Mouse (Mus musculus): Measurements from ENCODE around the gene Myo10.

The Myo10 gene

GRCm38 (mm10) chr15:25723281-25724113 lies 101.2 kb downstream of the Myo10 start:
- DNase-seq (ENCODE audit: low read depth), result no peak

- DNase-seq (ENCODE audit: low read depth), result no peak
Observed at GRCm38 (mm10) chr15:25724549-25724948, 102.2 kb downstream of the Myo10 start.

DNA sequence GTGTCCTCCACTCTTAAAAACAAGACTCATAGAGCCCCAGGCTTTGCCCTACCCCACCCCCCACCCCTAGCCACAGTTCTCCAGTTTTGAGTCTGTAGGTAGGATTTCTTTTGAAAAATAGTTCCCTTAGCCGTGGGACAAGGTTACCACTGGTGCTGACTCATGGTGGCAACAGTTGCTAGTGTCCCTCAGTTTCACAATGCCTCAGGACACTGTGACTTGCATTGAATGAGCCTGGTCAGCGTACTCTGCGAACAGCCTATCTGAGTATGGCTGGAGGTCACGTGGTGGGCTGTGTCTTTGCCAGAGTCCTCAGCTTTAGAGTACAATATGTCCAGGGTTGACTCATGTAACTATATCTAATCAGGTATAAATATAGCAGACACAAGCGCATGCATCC lies 104.5 kb downstream of the Myo10 start:
- DNase-seq (ENCODE audit: low read depth), result no peak

- DNase-seq (ENCODE audit: low read depth), result no peak
Observed at GRCm38 (mm10) chr15:25728501-25728900, 106.2 kb downstream of the Myo10 start.

DNA sequence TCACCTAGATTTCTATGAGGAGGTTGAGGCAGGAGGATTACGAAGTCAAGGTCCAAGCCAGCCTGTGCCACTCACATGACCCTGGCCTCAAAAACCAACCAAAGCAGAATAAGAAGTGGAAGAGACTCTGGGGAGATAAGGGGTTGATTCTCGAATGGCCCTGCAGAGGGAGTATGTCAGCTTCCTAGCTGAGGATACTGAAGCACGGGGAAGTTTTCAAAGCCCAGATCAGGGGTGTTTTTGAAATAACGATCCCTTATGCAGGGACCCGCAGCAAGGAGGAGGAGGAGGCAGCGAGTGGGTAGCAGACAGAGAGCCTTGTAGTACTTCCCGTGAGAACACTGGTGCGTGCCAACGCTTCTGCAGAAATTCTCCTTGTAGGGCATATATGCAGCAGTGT lies 108.7 kb downstream of the Myo10 start:
- DNase-seq (ENCODE audit: low read depth), result no peak

- DNase-seq (ENCODE audit: low read depth), result no peak
Observed at GRCm38 (mm10) chr15:25732758-25733428, 110.6 kb downstream of the Myo10 start.

- no peak for DNase-seq (ENCODE audit: low read depth)
Observed at GRCm38 (mm10) chr15:25733739-25734430, 111.6 kb downstream of the Myo10 start.

GRCm38 (mm10) chr15:25736531-25736930 lies 114.2 kb downstream of the Myo10 start:
- no peak for DNase-seq (ENCODE audit: low read depth)

- no peak for DNase-seq (ENCODE audit: low read depth)
Observed at GRCm38 (mm10) chr15:25740271-25740670, 117.9 kb downstream of the Myo10 start.

DNA sequence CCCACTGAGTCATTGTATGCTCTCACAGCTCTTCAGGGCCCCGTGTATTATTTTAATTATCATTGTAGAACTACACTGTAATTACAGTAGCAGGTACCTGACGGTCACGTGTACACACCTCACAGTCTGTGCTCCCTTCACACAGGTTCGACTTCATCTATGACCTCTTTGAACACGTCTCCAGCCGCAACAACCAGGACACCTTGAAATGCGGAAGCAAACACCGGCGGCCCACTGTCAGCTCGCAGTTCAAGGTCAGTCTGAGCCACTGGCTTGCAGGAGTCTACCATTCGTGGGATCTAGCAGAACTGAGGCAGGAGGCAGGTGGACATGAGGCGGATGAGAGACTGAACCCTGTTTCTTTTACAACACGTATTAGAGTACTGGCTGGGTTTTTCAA lies 119.9 kb downstream of the Myo10 start:
- DNase-seq (ENCODE audit: low read depth), result no peak

GRCm38 (mm10) chr15:25751510-25751909 lies 129.2 kb downstream of the Myo10 start:
- no peak for DNase-seq (ENCODE audit: low read depth)

DNA sequence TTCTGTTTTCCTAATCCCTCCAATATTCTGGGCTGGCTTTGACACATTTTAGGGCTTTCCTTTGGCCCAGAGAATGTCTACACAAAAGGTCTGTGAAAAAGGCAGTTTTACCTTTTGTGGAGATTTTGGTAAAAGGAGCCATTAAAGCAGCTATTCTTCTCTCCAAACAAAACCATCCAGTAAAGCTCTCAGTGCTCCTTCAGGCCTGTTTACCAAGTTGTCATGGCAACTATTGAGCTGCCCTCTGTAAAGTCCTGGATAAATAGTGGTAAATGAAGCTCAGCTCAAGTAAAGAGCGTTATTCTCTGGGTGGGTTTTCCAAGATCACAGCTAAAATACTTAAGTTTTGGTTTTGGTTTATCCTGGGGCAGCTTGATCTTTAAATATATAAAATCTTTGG lies 130.3 kb downstream of the Myo10 start:
- DNase-seq (ENCODE audit: low read depth), result no peak

DNA sequence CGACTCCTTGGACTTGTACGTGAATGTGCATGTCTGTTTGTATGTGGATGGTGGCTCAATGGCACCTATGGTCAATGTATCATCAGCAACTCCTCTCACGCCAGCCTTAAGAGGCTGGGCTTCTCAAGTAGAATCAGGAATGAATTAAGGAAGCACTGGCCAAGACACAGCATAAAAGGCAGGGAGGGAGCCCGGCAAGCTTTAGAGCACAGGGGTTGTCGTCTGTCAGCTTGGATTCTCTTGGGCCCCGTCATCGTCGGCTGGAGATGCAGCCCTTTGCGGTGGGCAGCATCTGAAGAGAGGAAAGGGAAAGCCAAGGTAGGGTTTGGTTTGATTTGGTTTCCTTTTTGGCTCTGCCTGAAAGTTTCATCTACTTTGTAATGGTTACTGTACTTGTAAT lies 130.7 kb downstream of the Myo10 start:
- DNase-seq (ENCODE audit: low read depth), result no peak

GRCm38 (mm10) chr15:25753878-25754277 lies 131.6 kb downstream of the Myo10 start:
- DNase-seq (ENCODE audit: low read depth), result no peak

DNA sequence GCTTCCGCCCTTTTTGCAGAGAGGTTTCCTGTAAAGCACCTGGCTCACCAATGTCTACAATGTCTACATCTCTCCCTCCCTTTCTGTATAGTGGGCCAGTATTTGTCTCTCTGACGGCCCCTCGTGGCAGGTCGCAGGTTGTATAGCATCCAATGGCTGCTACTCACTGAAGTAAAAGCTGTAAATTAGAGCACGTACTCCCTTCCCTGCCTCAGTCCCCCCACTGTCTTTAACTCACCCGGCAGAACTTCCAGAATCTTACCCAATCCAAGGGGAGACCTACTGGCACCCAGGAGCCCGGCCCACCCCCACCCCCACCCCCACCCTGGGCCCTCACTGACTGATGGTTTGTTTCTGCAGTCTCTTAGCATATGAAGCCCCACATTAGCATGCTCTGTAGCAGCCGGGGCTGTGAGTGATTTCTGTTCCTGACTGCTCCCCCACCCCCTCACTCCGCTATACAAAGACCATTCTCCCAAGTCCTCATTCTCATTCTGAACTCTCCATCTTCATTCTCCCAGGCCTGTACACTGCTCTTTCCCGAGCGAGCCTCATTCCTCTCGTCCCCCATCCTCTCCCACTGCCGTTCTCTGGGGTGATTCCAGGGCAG lies 132.1 kb downstream of the Myo10 start:
- DNase-seq (ENCODE audit: low read depth), result no peak

DNA sequence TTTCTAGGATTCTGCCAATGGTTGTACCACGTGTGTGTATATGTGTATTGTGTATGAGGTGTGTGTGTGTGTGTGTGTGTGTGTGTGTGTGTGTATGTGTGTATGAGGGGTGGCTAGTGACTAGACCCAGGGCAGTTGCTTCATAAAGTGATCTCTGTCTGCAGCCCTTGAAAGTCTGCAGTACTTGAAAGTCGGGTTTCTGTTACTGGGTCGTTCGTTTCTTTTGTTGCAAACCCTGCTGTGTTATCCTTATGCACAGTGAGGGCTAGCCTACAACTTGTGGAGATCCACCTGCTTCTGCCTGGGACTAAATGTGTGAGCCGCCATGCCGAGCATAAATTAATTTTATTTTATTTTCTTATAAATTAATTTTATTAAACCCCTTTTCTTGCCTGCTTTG lies 133.2 kb downstream of the Myo10 start:
- no peak for DNase-seq (ENCODE audit: low read depth)

DNA sequence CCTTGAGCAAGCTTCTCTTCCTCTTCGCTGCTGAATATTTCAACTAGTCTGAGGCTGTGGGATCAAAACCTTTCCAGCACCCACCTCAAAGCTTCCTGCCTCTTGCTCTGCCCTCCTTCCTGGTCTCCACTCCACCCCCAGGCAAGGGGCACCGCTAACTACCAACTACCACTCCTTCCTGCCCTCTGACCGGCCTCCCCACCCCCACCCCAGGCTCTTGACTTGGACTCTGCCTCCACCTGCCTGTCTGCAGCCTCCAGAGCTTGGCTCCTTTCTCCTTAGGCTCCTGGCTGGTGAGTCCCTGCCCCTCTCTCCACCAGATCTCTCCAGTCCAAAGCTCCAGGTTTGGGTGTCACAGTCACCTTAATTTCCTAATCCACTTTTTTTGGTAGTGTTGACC lies 133.7 kb downstream of the Myo10 start:
- no peak for DNase-seq (ENCODE audit: low read depth)

GRCm38 (mm10) chr15:25758037-25758436 lies 135.7 kb downstream of the Myo10 start:
- DNase-seq (ENCODE audit: low read depth), result no peak

DNA sequence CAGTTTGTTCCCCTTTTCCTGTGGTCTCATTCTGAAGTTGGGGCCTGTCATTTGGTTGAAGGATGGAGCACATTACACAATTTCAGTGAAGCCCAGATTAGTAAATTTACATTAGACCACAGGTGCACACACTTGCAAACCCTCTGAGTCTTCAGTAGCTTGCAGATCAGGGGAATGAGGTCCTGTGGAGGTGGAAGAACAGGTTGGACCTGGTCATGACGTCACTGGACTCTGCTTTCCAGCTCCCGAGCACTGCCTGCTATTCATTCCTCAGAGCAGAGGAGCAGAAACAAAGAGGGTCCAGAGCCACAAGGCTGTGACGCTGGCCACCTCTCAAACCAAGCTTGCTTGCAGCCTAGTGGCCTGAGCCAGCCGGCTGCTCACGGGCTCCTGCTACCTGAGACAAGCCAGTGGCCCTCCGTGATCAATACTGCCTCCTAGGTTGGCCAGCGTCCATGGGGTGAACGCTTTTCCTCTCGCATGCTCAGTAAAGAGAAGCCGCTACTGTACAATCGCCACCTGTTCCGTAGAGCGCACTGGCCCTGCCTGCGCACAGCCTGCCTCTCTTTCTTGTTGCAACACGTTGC lies 136.3 kb downstream of the Myo10 start:
- DNase-seq (ENCODE audit: low read depth), result no peak

DNA sequence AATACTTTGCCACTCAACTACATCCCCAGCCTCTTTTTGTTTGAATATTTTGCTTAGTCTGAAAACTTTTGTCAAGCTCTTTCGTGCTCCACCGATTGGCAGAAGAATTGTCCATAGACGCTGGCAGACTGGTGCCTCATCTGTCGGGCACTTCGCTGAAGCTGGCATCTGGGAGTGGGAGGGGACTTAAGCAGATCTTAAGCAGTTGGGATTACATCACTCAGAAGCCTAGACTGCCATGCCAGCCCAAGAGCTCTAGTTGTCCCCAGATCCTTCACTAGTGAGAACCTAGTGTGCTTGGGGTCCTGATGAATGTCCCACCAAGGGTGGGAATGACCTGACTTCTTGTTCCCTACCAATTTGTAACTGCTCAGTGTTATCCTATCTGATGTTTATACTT lies 138.0 kb downstream of the Myo10 start:
- DNase-seq (ENCODE audit: low read depth), result no peak

DNA sequence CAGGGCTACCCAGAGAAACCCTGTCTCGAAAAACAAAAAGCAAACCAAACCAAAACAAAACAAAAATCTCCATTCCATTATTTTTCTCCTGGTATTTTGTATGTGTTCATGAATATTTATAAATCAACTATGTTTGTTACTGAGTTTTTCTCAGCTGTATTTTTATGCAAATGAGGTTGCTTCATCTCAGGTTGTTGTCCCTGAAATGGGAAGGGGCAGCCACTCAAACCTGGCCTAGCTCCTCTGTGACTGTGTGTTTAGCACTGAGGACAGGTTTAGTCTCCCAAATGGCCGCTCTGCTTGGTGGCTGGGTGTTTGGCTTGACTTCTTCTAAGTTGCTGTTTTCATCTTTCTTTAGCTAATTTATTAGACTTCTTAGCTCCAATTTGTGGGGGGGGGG lies 138.7 kb downstream of the Myo10 start:
- no peak for DNase-seq (ENCODE audit: low read depth)

- DNase-seq (ENCODE audit: low read depth), result no peak
Observed at GRCm38 (mm10) chr15:25761800-25762211, 139.5 kb downstream of the Myo10 start.
